Mouse (Mus musculus) forebrain, embryonic 15.5 days (tissue): Measurements from ENCODE around the gene Elp1. TPM values are rescaled to one million over a fixed set of nuclear protein-coding genes. Genes with fewer than 3 reads are reported as not detected.

Experiments used
- ATAC-seq: fragments of 200-750 bp; cut with Nextera tagmentation; replicated peaks from 2 replicates; pipeline ENCODE4 v1.8.0; 2017; ENCODE audit warnings: mild to moderate bottlenecking, moderate TSS enrichment, moderate library complexity
- H3K27ac ChIP-seq: fragments of 300-500 bp; sonication (generic); replicated peaks from 2 replicates; pipeline ENCODE4 v1.5.1; 2015; ENCODE audit warnings: mild to moderate bottlenecking, inconsistent platforms
- H3K27me3 ChIP-seq: fragments of 300-500 bp; sonication (generic); 2 replicates; pipeline ENCODE4 v1.6.1; 2015; ENCODE audit warnings: inconsistent platforms
- H3K36me3 ChIP-seq: fragments of 300-500 bp; sonication (generic); 2 replicates; pipeline ENCODE4 v1.6.1; 2015; ENCODE audit warnings: mild to moderate bottlenecking, inconsistent platforms
- H3K4me1 ChIP-seq: fragments of 300-500 bp; sonication (generic); 2 replicates; pipeline ENCODE4 v1.6.1; 2015; ENCODE audit warnings: inconsistent platforms
- H3K4me2 ChIP-seq: fragments of 300-500 bp; sonication (generic); replicated peaks from 2 replicates; pipeline ENCODE4 v1.6.1; 2015; ENCODE audit warnings: mild to moderate bottlenecking, inconsistent platforms
- H3K4me3 ChIP-seq: fragments of 300-500 bp; sonication (generic); 2 replicates; pipeline ENCODE4 v1.5.1; 2015; ENCODE audit warnings: mild to moderate bottlenecking, inconsistent platforms
- H3K9ac ChIP-seq: fragments of 300-500 bp; sonication (generic); replicated peaks from 2 replicates; pipeline ENCODE4 v1.6.1; 2015; ENCODE audit warnings: mild to moderate bottlenecking, inconsistent platforms
- H3K9me3 ChIP-seq: fragments of 300-500 bp; sonication (generic); 2 replicates; pipeline ENCODE4 v1.6.1; 2016; ENCODE audit warnings: inconsistent platforms
- WGBS: fragments of 180-500 bp; shearing (Covaris S2); methylation state at CpG from one replicate; pipeline ENCODE4 v1.1.7; 2015; ENCODE audit warnings: mixed read lengths; 5-methylcytosine and 5-hydroxymethylcytosine counted together
- polyA plus RNA-seq: library from polyadenylated mRNA; unstranded; fragments of >200 nt; fragmentation: Nextera tagmentation; extraction: Ambion mirVana; gene quantifications from 2 replicates; pipeline ENCODE4 v1.2.1, GENCODE M21; 2015

The Elp1 gene
- polyA plus RNA-seq, 1 experiment from 2014 or later: 56.3 TPM

DNA sequence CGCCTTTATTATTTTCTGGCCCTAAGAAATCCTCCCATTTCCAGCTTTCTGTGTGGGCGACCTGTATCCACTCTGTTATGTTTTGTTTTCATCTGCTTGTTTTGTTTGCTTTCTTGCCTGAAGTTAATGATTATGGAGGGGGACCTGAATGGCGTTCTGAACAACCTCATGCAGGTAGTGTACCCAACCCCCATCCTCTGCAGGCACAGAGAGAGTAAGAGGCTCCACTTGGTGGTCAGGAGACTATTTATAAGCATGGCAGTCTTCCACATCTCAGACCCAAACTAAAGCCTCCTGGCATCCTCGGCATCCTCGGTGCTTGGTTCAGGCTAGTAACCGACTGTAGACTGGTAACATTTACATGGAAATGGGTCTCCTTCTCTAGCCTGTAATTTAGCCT, 79.8 kb downstream of the Elp1 start:
- Histone ChIP-seq H3K4me3 (no peak overlapping the region), H3K9me3 (peaks cover 3% of the 10 kb centered on the region; the same call in 1 of the 2 replicates), H3K27ac (no peak overlapping the region), H3K9ac (no peak overlapping the region), H3K27me3 (no peaks in the 10 kb centered on the region), H3K4me1 (0 out of 2 replicates have a peak, but pooled peaks cover 5% of the 10 kb centered on the region), H3K4me2 (no peak overlapping the region), H3K36me3 (no peaks in the 10 kb centered on the region)
- 68% methylated on average over 6 of the region's 6 CpGs for WGBS
- no peak for ATAC-seq

DNA sequence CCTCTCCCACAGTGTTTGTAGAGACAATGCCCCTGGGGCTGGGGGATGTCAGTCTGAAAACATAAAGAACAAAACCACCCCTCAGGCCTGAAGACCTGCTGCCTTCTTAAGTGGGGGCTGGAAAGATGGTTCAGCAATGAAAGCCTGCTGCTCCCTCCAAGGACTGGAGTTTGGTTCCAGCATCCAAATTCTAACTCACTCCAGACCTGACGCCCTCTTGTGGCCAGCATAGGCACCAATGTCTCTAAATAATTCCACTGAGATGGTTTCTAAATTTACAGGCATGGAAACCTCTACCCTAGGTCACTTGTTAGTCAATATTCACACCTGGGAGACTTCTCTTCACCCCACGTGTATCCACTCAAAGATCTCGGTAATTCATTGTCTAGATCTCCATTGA, 80.7 kb downstream of the Elp1 start:
- Histone ChIP-seq H3K9me3 (no peaks in the 10 kb centered on the region), H3K9ac (no peak overlapping the region), H3K4me2 (no peak overlapping the region), H3K27me3 (no peaks in the 10 kb centered on the region), H3K4me1 (0 out of 2 replicates have a peak, but pooled peaks cover 5% of the 10 kb centered on the region), H3K36me3 (no peaks in the 10 kb centered on the region), H3K4me3 (no peak overlapping the region), H3K27ac (no peak overlapping the region)
- 28% methylated on average over 3 of the region's 3 CpGs for WGBS
- no peak for ATAC-seq

GRCm38 (mm10) chr4:56720403-56720802, 81.7 kb downstream of the Elp1 start:
- H3K36me3 ChIP-seq: no peaks in the 10 kb centered on the region
- H3K27ac ChIP-seq: no peak overlapping the region
- no peak overlapping the region for H3K4me3 ChIP-seq
- H3K9ac ChIP-seq: no peak overlapping the region
- no peaks in the 10 kb centered on the region for H3K27me3 ChIP-seq
- no peak for ATAC-seq
- 88% methylated on average over 9 of the region's 9 CpGs for WGBS
- no peak overlapping the region for H3K4me2 ChIP-seq
- no peaks in the 10 kb centered on the region for H3K9me3 ChIP-seq
- 0 out of 2 replicates have a peak, but pooled peaks cover 5% of the 10 kb centered on the region for H3K4me1 ChIP-seq

DNA sequence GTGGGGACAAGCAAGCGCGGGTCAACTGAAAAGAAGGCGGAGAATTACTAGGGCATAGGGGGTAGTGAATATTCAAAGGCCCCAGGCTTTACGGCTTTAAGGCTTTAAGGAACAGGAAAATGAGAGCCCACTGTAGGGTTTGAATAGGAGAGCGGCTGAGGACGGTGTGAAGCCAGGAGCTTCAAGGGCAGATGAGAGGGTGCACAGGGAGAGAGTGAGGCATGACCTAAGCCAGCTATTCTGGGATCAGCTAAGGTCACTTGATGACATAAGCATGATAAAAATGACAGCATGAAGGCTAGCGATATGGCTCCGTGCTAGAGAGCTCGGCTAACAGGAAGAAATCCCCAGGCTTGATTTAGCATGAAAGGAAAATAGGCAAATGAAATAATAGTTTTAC, 82.7 kb downstream of the Elp1 start:
- ATAC-seq: no peak
- no peaks in the 10 kb centered on the region for H3K9me3 ChIP-seq
- H3K4me2 ChIP-seq: no peak overlapping the region
- no peak overlapping the region for H3K27ac ChIP-seq
- 74% methylated on average over 9 of the region's 9 CpGs for WGBS
- H3K36me3 ChIP-seq: no peaks in the 10 kb centered on the region
- no peak overlapping the region for H3K9ac ChIP-seq
- no peak overlapping the region for H3K4me3 ChIP-seq
- H3K4me1 ChIP-seq: 0 out of 2 replicates have a peak, but pooled peaks cover 5% of the 10 kb centered on the region
- no peaks in the 10 kb centered on the region for H3K27me3 ChIP-seq

- H3K4me1 ChIP-seq: 0 out of 2 replicates have a peak, but pooled peaks cover 5% of the 10 kb centered on the region
- 66% methylated on average over 12 of the region's 12 CpGs for WGBS
- H3K4me3 ChIP-seq: no peak overlapping the region
- ATAC-seq: no peak
- H3K27ac ChIP-seq: no peak overlapping the region
- H3K36me3 ChIP-seq: no peaks in the 10 kb centered on the region
- H3K9ac ChIP-seq: no peak overlapping the region
- H3K27me3 ChIP-seq: no peaks in the 10 kb centered on the region
- no peaks in the 10 kb centered on the region for H3K9me3 ChIP-seq
- H3K4me2 ChIP-seq: no peak overlapping the region
Observed at GRCm38 (mm10) chr4:56718573-56719442, 83.3 kb downstream of the Elp1 start.

GRCm38 (mm10) chr4:56717932-56718331, 84.2 kb downstream of the Elp1 start:
- Histone ChIP-seq H3K4me2 (no peak overlapping the region), H3K9me3 (no peaks in the 10 kb centered on the region), H3K4me1 (0 out of 2 replicates have a peak, but pooled peaks cover 5% of the 10 kb centered on the region), H3K27me3 (no peaks in the 10 kb centered on the region), H3K9ac (no peak overlapping the region), H3K36me3 (no peaks in the 10 kb centered on the region), H3K4me3 (no peak overlapping the region), H3K27ac (no peak overlapping the region)
- 85% methylated on average over 3 of the region's 3 CpGs for WGBS
- ATAC-seq: no peak

- Histone ChIP-seq H3K27ac (no peak overlapping the region), H3K4me1 (0 out of 2 replicates have a peak, but pooled peaks cover 5% of the 10 kb centered on the region), H3K9ac (no peak overlapping the region), H3K4me3 (no peak overlapping the region), H3K36me3 (no peaks in the 10 kb centered on the region), H3K9me3 (no peaks in the 10 kb centered on the region), H3K27me3 (no peaks in the 10 kb centered on the region), H3K4me2 (no peak overlapping the region)
- WGBS: 55% methylated on average over 5 of the region's 5 CpGs
- ATAC-seq: no peak
Observed at GRCm38 (mm10) chr4:56716801-56717200, 85.3 kb downstream of the Elp1 start.

DNA sequence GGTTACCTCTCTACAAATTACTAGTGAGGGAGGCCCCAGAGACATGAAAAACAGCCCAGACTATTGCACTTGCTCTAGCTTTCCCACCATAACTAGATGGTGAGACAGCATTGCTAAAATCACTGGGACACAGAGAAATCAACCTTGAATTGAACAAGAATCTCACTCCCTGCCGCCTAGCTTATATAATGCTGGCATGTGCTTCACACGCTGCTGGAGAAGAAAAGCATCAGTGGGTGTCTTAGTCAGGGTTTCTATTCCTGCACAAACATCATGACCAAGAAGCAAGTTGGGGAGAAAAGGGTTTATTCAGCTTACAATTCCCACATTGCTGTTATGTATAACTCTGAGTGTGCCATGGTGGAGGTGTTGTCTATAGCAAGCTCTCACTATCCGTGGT, 89.0 kb downstream of the Elp1 start:
- ATAC-seq: no peak
- WGBS: 78% methylated on average over 3 of the region's 3 CpGs

DNA sequence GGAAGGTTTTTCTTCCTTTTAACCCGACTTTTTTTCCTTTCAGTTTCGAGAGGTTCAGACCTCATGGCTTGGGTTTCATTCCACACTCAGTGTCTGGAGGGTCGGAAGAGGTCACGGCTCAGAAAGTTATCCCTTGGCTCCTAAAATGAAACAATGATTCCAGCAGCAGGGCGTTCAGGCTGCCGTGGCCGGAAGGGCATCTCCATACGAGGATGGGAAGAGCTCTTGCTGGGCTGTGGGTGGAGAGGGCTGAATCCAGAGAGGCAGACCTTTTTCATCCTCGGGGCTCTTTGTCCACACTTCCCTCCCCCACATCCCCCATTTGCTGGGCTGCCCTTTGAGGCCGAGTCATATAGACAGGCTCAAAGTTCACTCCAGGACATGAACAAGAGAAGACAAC, 99.9 kb downstream of the Elp1 start:
- no peaks in the 10 kb centered on the region for H3K36me3 ChIP-seq
- WGBS: 6% methylated on average over 10 of the region's 10 CpGs
- H3K27ac ChIP-seq: no peak overlapping the region
- no peak for ATAC-seq
- H3K9me3 ChIP-seq: no peaks in the 10 kb centered on the region
- H3K27me3 ChIP-seq: no peaks in the 10 kb centered on the region
- no peak overlapping the region for H3K4me2 ChIP-seq
- H3K4me1 ChIP-seq: no peaks in the 10 kb centered on the region
- H3K4me3 ChIP-seq: no peak overlapping the region
- H3K9ac ChIP-seq: no peak overlapping the region

More for the DNA sequence above, 89.0 kb downstream of the Elp1 start:
- H3K27ac ChIP-seq: no peak overlapping the region
- H3K9me3 ChIP-seq: no peaks in the 10 kb centered on the region
- no peaks in the 10 kb centered on the region for H3K4me1 ChIP-seq
- no peaks in the 10 kb centered on the region for H3K36me3 ChIP-seq
- no peak overlapping the region for H3K9ac ChIP-seq
- H3K27me3 ChIP-seq: no peaks in the 10 kb centered on the region
- no peak overlapping the region for H3K4me2 ChIP-seq
- H3K4me3 ChIP-seq: no peak overlapping the region

Other genes starting within 250 kb of the Elp1 start
- not detected in 2 replicates for gene Gm26657, start 62.3 kb downstream of the Elp1 start, polyA plus RNA-seq
- gene Actl7b, start 60.9 kb downstream of the Elp1 start, polyA plus RNA-seq: not detected in 2 replicates
- gene Actl7a, start 58.9 kb downstream of the Elp1 start, polyA plus RNA-seq: not detected in 2 replicates
- 14.5 and 15.4 TPM in 2 replicates for gene Fam206a, start within 50 bp of the Elp1 start, polyA plus RNA-seq
- 10.8 and 11.0 TPM in 2 replicates for gene Ctnnal1, start 62.9 kb upstream of the Elp1 start, polyA plus RNA-seq
- gene Tmem245, start 145.1 kb upstream of the Elp1 start, polyA plus RNA-seq: 8.9 and 9.0 TPM in 2 replicates
- 20.3 and 23.5 TPM in 2 replicates for gene Frrs1l, start 188.1 kb upstream of the Elp1 start, polyA plus RNA-seq